Mouse (Mus musculus) megakaryocyte progenitor cell, adult 5-6 weeks (primary cell): ENCODE data around the gene Tmem185b. TPM values are rescaled to one million over a fixed set of nuclear protein-coding genes. Genes with fewer than 3 reads are reported as not detected.

ENCODE experiments used
- ATAC-seq: replicated peaks from 2 replicates; pipeline ENCODE4 v1.8.0; 2016; ENCODE audit warnings: mild to moderate bottlenecking, moderate TSS enrichment, inconsistent platforms; ENCODE audit not compliant: poor library complexity
- total RNA-seq, 2 experiments: library from RNA; stranded (forward) in 1 of 2; stranded (reverse) in 1 of 2; fragments of 157-497, 149-512 nt in 1 of 2; fragments of 200-1000 nt in 1 of 2; gene quantifications; 2 replicates each; pipeline versions ENCODE4 v1.2.3 to v1.2.4; 2015 to 2017

Gene Tmem185b
- total RNA-seq (2015): 16.6 and 19.5 TPM in 2 replicates
- 10.2 and 11.2 TPM in 2 replicates for total RNA-seq (2017)

DNA sequence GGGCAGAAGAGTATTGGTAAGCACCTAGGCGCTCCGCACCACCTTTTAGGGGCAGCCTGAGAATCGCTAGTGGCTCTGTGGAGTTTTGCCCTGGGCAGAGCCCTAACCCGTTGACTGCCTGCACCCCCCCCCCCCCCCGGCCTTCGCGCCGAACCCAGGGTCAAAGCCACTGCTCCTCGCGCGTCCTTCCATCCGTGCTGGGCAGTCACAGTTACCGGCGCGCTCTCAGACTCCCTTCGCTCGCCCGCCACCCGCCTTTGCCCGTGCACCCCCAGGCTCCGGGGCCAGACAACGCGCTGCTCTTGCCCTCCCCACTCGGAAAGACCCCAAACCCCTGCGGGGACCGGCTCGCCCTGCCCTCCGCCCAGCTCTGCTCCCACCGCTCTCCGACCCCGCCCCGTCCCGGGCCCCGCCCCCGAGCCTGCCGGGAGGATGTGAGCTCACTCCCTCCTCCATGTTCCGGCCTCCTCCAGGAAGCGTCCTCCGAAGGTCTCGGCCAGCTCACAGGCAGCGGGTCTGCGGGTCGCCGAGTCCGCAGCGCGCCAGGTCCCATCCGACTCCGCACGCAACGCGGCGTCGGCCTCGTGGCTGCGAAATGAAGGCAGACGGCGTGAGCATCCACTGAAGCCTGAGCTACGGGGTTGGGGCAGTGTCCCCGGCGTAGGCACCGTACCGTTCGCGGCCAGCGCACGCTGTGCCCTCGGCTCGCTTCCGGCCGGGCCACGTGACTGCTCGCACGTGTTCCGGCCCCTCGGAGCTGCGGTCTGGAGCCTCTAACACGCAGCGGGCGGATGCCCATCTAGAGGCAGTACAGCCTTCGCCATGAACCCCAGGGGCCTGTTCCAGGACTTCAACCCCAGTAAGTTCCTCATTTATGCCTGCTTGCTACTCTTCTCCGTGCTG lies at the start of gene Tmem185b:
Tmem185b (plus strand) TSS at position 472 of the 903 bp plus-strand sequence.
- ATAC-seq: peak; percentile 76

DNA sequence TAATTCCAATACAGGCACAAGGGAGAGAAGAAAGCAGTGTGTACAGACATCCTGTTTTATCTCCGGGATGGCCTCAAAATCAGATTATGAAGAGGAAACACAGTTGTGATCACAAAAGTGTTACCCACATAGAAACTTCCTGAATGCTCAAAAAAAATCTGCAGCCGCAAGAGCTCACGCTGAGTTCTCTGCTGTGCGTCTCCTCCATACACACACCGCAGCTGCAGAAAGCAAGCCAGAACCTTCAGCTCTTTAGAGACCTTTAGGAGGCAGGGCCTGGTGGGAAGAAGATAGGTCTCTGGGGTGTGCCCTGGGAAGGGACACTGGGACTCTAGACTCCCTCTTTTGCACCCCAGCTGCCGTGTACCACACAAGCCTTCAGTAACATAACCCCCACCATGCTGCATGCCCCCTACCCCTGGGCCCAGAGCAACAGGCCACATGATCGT lies 49.0 kb upstream of the Tmem185b start:
- ATAC-seq: peak; percentile 21

DNA sequence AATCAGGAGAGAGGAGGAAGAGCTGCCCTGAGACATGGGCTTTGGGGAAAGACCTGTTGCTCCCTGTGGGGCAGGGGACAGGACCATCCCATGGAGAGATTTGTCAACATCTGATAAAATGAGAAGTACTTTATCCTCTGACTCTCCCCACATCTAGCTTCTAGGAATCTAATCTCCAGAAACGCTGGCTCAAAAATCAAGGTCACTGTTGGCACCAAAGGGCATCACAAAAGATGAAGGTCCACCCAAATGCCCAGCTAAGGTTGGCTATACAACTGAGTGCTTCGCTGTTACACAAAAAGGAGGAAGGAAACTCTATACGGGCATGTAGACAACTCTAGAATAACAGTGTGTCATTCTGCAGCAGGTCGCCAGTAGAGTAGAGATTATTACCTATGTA lies 46.3 kb upstream of the Tmem185b start:
- ATAC-seq: no peak

DNA sequence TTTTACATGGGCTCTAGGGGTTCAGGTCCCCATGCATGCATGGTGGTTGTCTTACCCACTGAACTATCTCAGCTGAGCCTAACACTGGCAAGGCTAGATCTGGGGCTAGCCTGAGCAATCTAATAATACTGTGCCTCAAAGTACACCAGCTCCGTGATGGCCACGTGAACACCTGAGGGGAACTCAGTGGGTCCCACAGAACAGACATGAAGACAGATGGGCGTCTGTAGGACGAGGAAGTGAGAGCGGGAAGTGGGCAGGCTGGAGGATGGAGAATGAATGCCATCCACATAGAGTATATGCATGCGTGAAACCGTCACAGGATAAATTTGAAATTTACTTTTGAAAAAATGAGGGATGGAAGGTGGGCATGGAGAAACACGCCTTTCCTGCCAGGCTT lies 45.3 kb upstream of the Tmem185b start:
- ATAC-seq: no peak; the same call in 1 of the 2 replicates

DNA sequence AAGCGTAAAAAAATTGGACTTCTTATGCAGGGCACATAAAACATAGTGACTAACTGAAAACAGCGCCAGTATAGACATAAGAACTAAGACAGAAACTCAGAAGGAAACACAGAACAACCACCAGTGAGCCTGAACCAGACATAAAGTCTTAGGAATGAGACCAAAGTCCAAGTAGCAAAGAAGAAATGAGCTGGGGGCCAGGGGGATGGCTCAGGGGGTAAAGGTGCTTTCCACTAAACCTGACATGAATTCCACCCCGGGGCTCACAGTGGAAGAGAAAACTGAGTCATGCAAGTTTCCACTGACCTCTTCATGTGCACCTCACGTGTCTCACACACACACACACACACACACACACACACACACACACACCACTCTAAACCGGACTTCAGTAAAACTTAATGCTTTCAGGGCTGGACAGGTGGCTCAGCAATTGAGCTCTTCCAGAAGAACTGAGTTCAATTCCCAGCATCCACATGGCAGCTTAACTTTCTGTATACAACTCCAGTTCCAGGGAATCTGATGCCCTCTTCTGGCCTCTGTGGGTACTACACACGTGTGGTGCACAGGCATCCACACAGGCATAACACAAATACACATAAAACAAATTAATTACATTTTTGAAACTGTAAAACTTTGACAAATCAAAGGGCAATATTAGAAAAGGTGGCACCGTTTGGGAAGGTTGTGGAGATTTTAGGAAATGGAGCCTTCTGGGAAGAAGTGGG lies 44.6 kb upstream of the Tmem185b start:
- ATAC-seq: no peak

DNA sequence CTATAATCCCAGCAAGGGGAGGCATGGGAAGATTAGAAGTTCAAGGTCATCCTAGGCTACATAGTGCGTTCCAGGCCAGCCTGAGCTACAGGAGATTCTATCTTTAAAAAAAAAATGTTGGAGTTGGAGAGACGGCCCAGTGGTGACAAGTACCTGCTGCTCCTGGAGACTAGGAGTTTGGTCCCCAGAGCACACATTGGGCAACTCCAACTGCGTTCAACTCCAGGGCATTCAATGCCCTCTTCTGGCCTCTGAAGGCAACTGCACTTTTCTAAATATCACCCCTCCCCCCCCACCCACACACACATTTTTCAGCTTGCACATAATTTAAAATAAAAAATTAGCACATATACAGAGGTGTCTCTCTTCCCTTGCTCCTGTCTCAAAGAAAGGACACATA lies 43.1 kb upstream of the Tmem185b start:
- ATAC-seq: peak; percentile 59; the same call in 1 of the 2 replicates

DNA sequence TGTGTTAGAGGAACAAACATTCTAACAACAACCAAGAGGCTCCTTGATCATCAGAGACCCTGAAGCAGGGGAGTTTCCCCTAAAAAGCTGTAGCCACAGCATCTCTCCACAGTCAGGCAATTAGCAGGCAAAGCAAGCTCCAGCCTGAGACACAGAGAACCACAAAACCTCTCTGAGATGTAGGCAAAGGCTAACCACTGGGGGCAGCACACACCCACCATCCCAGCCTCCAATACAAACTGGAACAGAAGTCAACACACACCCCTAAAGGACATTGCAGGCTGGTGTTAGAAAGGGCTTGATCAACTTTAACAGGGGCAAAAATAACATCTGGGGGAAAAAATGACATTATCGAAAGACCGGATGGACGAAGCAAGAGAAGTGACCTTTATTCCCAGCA lies 41.5 kb upstream of the Tmem185b start:
- ATAC-seq: peak; percentile 83

DNA sequence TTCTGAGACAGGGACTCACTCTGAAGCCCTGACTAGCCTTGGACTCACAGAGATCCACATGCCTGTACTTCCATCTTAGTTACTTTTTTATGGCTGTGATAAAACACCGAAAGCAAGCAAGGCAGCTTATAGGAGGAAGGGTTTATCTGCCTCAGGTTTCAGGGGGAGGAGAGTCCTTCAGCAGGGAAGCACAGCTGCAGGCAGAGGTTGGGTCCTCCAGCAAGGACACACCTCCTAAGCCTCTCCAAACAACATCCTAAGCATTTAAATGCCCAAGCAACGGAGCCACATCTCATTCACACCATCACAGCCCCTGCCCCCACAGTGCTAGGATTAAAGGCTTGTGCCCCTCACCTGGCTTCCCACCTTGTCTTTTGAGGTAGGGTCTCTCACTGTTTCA lies 40.1 kb upstream of the Tmem185b start:
- no peak for ATAC-seq

DNA sequence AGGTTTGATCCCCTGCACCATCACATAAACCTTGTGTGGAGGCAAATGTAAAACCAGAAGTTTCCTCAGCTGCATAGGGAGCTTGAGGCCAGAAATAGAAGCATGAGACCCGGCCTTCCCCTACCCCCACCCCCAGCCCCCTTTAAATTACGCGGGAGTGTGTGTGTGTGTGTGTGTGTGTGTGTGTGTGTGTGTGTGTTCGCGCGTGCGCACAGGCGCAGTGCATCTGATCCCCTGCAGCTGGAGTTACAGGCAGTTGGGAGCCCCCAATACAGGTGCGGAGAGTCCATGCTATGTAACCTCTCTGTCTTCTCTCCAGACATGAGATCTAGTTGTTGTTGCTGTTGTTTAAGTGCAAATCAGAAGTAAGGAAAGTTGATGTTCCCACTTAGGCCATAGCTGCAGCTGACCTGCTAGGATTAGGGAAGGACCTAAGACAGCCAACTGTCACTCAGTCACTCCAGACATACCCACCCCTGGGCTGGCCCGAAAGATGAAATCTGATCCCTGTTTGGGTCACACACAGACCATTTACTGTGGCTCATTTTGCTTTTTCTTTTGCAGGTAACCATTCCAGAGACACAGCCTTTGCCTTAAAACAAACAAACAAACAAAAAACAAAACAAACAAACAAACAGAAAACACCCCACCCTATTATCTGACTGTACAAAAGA lies 37.9 kb upstream of the Tmem185b start:
- ATAC-seq: no peak

DNA sequence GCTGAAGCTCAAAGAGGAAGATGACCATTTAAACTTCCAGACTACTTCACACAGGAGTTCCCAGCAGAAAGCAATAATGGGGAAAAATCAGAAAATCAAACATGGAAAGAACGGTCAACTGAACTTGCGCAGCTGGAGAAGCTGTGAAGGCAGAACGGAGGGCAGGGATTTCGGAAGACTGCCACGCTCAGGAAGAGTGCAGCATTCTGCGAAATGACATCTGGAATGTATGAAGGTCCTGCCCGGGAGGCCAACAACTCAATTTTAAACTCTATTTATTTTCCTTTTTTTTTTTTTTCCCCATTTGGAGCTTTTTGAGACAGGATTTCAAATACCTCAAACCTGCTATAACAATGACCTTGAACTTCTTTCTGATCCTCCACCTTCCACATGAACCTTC lies 35.2 kb upstream of the Tmem185b start:
- ATAC-seq: no peak

DNA sequence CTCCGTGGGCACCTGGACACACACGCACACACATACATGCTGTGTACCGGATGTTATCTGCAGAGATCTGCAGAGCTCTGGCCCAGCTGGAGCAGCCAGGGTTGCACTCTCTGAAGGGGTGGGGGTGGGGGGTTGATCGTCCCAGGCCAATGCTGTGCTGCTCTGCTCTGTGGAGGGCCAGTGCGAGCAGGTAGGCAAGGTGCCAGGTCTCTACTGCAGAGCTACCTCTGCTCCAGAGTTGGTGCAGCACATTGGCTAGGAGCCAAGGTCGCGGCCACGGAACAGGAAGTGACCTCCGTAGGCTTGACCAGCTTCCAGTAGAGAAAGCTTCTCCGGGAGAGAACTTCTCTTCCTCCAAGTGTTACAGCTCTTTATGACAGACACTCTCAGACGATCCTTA lies 33.9 kb upstream of the Tmem185b start:
- ATAC-seq: peak; percentile 67

DNA sequence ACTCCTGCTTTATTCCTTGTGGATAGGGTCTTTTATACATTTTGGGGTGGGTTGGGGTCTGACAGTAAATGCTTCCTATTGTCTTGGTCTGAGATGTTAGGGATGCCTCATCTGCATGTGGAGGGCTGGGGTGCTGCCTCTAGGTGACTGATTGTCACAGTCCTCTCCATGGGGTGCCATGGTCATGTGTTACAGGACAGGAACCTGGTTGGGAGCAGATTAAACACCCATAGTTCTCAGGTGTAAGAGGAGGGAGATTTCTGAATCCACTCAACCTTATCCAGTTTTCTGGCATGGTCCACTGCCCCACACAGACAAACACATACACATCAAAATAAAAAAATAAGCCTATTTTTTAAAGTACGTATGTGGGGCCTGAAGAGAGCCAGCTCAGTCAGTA lies 33.5 kb upstream of the Tmem185b start:
- ATAC-seq: 0 out of 2 replicates have a peak, but pooled peaks have one; percentile 5

DNA sequence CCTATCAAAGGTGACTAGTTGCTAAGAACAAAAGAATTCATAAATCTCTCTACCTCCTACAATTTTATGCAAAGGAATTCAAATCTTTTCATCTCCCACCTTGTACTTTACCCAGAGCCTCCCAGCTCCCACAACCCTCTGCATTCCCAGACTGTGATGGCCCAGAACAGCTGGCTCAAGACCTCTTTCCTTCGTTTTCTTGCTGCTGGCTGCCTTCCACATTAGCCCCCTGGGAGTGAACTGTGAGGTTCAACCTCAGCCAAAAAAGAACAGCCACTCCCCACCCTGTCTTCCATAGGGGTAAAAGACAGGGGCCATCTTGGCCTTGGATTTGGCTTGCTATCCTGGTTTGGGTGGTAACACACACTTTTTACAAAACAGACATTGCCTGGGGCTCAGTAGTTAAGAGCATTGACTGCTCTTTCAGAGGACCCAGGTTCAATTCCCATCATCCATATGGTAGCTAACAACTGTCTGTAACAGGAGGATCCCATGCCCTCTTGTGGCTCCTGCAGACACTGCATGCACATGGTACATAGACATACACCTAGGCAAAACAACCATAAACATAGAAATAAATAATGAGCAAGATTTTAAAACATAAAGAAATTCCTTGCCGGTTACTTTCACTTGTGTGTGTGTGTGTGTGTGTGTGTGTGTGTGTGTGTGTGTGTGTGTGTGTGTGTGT lies 31.8 kb upstream of the Tmem185b start:
- ATAC-seq: peak; percentile 44; the same call in 1 of the 2 replicates

DNA sequence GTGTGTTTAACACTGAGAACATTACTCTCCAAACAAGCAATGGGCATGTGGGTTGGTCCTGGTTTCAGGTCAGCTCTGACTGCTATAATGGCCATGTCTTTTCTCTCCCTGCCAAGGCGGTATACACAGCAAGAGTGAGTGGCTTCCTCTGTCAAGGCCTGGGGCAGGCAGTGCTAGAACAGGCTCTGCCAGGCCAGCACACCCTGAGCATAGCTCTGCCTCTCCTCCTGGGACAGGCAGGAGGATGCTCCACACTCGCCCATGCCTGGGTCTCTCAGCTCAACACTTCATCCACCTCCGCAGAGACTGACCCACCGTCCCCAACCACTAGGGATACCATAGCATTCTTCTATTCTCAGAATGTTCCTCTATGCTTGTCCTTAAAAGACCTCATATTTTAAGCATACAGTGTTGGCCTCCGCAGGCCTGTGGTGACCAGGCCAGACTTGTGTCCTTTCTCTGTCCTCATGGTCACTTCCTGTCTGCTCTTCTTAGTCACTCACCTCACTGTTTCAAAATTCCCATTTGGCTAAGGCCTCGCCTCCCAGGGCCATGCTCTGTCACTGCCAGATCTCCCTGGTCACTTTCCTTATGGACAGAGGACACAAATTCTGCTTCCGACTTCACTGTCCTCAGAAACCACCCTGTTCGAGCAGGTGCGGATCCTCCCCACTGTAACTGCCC lies 31.1 kb upstream of the Tmem185b start:
- no peak for ATAC-seq

DNA sequence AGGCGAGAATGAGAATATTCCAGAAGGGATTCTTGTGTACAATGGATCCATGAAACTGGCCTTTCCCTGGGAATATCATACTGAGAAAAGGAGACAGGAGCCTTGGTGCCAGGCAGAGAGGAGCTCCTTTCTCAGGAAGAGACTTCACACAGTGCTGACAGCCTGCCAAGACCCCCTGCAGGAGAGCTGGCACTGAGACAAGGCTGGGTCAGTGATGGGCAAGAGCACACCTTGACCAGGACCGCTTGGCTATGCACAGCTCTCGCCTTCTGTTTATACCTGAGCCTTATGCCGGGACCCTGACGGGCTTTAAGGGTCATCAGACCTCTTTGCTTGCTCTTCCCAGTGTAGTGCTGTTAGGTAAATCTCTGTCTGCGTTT lies 30.6 kb upstream of the Tmem185b start:
- no peak for ATAC-seq

DNA sequence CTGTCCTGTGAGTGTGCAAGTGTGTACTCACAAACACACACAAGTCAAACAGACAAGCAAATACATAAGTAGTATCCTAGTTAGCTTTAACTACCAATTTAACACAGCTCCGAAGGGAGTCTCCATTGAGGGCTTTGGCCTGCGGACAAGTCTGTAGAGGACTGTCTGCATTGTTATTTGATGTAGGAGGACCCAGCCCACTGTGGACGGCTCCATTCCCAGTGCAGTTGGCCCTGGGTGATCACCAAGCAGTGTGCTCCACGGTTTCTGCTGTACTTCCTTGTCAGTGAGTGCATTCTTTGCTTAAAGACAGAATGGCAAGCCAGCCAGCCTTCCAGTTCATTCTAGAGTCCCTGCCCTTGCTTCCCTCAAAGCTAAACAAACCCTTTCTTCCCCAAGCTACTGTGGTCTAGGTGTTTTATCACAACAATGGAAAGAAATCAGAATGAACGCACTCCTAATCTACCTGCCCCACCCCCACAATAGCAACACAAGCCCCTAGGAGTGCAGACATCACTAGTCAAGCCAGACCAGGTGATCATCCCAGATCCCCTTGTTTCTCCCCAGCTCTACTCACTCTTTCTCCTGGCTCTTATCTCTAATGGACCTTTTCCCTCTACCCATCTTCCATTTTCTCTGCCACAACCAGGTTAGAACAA lies 28.5 kb upstream of the Tmem185b start:
- ATAC-seq: no peak

DNA sequence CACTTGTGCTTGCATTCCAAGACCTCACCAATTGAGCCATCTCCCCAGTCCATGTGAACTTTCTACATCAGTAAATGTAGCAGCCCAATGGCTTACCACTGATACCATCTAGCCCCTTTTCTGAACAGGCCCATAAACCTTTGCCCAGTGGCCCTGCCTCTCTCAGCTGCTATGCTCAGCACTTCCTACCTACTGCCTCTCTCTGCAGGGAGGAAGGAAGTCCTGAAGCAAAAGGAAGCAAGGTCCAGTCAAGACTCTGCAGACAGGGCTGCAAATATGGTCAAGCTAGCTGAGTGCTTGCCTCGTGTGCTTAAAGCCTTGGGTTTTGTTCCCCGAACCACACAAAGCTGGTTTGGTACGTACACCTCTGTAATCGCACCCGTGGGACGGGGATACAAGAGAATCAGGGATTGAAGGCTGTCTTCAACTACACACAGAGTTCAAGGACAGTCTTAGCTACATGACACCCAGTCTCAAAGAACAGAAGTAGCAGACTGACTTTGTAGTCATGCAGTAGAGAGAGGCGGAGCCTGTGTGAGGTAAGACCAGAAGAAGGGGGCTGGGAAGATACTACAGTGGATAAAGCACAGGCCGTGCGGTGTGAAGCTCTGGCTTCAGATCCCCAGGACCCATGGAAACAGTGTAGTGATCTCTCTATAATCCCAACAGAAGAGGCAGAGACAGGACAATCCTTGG lies 27.3 kb upstream of the Tmem185b start:
- ATAC-seq: 0 out of 2 replicates have a peak, but pooled peaks have one; percentile 23

DNA sequence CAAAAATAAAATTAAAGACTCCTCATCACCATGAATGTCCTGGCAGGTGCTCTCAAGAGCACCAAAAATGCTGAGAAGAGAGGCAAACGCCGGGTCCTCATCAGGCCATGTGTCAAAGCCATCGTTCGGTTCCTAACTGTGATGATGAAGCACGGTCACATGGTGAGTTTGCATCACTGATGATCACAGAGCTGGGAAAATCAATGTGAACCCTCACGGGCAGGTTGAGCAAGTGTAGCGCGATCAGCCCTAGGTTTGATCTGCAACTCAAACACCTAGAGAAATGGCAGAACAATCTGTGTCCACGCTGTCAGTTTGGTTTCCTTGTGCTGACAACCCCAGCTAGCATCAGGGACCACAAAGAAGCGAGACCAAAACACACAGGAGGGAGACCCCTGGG lies 26.5 kb upstream of the Tmem185b start:
- no peak for ATAC-seq

DNA sequence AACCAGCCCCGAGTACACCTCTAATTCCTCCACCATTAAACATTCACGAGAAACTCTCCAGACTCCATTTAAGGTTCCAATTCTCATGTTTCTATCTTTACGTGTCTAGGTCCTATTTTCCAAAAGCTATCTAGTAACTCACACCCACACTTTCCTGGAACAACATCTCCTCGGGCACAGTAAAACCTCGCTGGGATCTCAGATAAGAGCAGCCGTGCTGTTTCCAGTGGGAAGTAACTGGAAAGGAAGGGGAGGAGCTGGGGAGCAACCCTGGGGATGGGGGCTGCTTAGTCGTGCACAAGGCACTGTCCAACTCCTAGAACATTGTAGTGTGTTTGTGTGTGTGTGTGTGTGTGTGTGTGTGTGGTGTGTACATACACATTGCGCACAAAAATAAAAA lies 24.1 kb upstream of the Tmem185b start:
- no peak for ATAC-seq
